Mouse (Mus musculus): ENCODE measurements at regions not wholly inside any gene's neighbourhood (a gene's known extent, or its start where the extent isn't known, plus 50 kb on each side); places are given as distances from the start of the nearest gene placed in this dataset.

DNA sequence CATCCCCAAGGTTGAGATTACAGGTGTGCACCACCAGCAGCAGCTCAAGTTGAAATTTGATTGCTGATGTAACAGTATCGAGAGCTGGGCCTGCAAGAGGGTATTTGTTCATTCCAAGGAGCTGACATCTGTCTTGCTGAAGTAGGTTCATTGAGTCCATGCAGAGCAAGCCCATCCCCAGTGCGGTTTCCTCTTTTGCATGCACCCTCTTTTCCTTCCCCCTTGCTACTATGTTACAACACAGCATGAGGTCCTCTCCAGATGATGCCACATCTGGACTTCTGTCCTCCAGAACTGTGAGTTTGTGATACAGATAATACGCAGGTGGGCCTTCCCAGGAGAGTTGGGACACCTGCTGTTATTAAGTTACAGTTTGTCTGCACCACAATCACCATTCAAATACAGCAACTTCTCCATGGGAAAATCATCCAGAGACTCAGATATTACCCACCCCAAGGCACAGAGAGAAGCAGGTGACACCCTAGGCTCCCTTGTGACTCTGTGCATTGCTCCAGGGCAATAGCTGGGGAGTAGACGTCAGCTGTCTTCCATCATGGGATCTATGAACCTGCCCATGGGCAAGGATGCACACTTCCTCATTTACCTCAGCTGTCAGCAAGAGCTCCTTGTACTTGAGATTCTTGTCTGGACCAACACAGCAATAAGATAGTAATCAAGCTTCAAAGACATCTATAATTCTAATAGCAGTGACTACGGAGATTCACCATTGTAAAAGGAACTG lies 137.8 kb downstream of the Ets2 start:
- H3K27me3 ChIP-seq (ENCODE audit: control insufficient read depth, insufficient read depth, low read length, poor library complexity, severe bottlenecking) = no peaks in the 10 kb centered on the region
- DNase-seq (ENCODE audit: low read depth, low spot score) = peak; percentile 74
- no peaks in the 10 kb centered on the region for H3K36me3 ChIP-seq (ENCODE audit: control insufficient read depth, insufficient read depth, low read length, poor library complexity, severe bottlenecking)

DNA sequence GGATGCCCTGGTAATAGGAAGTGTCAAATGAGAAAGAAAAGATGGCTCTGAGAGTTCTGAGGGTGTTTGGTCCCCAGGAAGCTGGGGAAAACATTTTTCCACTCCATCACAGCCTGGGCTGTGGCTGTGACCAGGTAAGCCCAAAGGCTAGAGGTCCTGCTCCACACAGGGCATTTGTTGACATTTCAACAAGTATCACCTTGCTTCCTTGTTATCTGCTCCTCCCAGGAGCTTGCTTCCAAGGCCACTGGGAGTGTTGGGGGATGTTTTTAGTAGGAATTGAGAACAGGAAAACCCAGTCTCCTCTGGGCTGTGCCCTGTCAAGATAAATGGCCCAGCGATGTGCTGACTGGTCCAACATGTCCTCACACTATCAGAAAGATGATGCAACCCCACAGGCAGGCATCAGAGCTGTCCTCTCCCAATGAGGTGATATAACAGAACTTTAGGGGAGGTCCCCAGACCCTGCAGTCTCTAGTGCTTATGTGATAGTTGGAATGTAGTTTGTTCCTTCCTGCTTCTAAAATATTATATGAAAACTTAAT lies 137.1 kb downstream of the Ets2 start:
- no peak for DNase-seq (ENCODE audit: low read depth, low spot score)
- H3K27me3 ChIP-seq (ENCODE audit: control insufficient read depth, insufficient read depth, low read length, poor library complexity, severe bottlenecking) = no peaks in the 10 kb centered on the region
- H3K36me3 ChIP-seq (ENCODE audit: control insufficient read depth, insufficient read depth, low read length, poor library complexity, severe bottlenecking) = no peaks in the 10 kb centered on the region

DNA sequence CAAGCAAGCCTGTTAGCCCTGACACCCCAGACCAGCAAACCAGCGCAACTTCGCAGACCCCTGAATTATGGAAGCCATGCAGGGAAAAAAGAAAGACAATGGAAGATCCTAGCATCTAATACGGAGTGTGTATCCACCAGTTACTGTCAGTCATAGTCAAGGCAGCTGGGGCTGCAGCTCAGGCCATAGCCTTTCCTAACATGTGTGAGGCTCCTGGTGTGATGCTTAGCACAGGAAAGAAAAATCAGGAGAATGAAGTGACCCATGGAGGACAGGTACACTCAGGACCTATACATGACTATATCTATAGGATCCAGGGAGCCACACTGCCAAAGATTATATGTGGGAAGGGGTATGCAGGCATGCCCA lies 136.6 kb downstream of the Ets2 start:
- no peak for DNase-seq (ENCODE audit: low read depth, low spot score)
- no peaks in the 10 kb centered on the region for H3K27me3 ChIP-seq (ENCODE audit: control insufficient read depth, insufficient read depth, low read length, poor library complexity, severe bottlenecking)
- no peaks in the 10 kb centered on the region for H3K36me3 ChIP-seq (ENCODE audit: control insufficient read depth, insufficient read depth, low read length, poor library complexity, severe bottlenecking)

DNA sequence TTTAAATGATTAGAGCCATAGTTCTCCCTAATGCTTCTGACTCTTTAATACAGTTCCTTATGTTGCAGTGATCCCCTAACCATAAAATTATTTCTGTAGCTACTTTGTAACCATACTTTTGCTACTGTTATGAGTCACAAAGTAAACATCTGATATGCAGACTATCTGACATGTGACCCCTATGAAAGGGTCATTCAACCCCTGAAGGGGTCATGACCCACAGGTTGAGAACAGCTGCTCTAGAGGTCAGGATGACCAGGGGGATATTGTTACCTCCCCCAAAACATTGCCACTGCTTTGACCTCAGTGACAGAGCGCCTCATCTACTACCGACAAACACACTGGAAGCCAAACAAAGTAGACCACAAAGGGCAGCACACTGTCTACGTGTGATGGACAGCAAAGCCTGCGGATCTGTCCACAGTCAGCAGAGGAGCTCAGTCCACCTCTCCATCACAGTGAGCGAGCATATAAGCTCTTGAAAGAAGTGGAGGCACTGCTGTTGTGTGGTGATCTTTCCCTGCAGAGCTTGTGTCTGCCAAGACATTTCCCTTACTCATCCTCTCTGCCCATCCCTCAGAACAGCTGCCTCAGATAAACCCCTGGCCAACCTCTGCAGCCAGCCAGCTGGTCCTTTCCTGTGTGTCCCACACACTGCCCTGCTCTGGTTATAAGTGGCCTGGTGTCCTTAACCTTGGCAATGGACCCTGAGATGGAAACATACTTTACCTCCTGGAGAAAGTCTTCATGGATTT lies 136.0 kb downstream of the Ets2 start:
- Histone ChIP-seq H3K36me3 (ENCODE audit: control insufficient read depth, insufficient read depth, low read length, poor library complexity, severe bottlenecking) (no peaks in the 10 kb centered on the region), H3K27me3 (ENCODE audit: control insufficient read depth, insufficient read depth, low read length, poor library complexity, severe bottlenecking) (no peaks in the 10 kb centered on the region)
- no peak for DNase-seq (ENCODE audit: low read depth, low spot score)

DNA sequence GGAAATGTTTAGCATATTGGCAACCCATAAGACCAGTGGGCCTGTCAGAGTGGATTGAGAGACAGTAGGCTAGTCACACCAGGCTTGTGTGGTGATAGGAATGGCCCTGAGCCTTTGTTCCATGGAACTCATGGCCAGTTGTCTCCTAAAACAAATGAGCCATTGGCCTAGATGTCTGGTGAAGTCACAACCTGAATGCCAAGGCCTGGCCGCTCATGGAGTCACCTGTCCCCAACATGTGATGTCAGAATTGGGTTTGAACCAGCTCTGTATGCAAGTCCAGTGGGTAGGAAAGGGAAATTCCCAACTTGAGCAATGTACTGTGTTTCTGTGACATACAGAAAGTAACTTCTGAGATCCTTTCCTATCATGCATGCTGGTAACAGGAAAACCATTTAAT lies 134.1 kb downstream of the Ets2 start:
- no peak for DNase-seq (ENCODE audit: low read depth, low spot score)
- H3K36me3 ChIP-seq (ENCODE audit: control insufficient read depth, insufficient read depth, low read length, poor library complexity, severe bottlenecking) = no peaks in the 10 kb centered on the region
- no peaks in the 10 kb centered on the region for H3K27me3 ChIP-seq (ENCODE audit: control insufficient read depth, insufficient read depth, low read length, poor library complexity, severe bottlenecking)

DNA sequence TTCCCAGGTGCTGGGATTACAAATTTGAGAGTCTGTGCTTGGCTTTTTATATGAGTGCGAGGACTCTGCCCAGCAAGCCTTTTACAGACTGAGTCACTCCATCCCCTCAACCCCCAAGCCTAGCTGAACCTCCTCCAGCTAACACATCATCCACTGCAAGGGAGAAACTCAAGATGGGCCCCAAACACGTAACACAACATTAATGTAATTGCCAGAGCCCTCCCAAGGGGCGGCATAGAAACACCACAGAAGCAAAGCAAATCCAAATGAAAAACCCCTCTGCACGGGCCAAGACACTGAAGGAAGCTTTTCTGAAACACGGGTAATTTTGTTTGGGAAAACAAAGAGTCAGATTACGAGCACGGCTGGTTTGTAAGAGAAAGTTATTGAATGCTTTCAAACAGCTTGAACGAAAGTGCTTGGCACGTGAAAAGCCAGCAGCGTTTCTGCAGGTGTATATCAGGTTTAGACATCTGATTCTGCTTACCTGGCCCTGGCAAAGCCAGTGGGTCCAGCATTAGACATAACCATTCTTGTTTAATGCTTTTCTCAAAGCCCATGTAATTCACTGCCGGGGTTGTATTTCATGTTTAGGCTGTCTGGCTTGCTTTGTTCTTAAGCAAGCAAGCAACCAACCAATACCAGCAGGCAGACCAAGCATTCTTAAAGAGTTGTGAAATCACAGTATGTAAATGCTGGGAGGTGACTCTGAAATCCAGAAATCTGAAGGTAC lies 132.8 kb downstream of the Ets2 start:
- Histone ChIP-seq H3K27me3 (ENCODE audit: control insufficient read depth, insufficient read depth, low read length, poor library complexity, severe bottlenecking) (no peaks in the 10 kb centered on the region), H3K36me3 (ENCODE audit: control insufficient read depth, insufficient read depth, low read length, poor library complexity, severe bottlenecking) (no peaks in the 10 kb centered on the region)
- DNase-seq (ENCODE audit: low read depth, low spot score) = no peak

DNA sequence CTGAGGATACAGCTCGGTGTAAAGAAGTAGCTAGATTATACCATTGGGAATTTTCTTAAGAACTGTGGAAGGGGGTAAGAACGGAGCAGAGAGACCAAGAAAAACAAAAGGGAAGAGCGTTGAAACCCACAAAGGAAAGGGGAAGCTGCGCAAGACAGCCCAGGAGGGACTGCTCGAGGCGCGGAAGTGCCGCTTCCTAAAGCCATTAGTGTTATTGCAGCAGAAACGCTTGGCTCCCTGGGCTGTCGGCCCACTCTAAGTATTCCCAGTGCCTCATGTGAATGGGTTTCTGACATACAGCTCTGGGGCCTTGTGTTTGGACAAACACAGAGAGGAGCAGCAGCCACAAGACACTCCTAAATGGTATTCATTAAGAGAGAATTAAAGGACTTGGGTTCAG lies 131.6 kb downstream of the Ets2 start:
- DNase-seq (ENCODE audit: low read depth, low spot score) = peak; percentile 47
- Histone ChIP-seq H3K27me3 (ENCODE audit: control insufficient read depth, insufficient read depth, low read length, poor library complexity, severe bottlenecking) (no peaks in the 10 kb centered on the region), H3K36me3 (ENCODE audit: control insufficient read depth, insufficient read depth, low read length, poor library complexity, severe bottlenecking) (no peaks in the 10 kb centered on the region)

DNA sequence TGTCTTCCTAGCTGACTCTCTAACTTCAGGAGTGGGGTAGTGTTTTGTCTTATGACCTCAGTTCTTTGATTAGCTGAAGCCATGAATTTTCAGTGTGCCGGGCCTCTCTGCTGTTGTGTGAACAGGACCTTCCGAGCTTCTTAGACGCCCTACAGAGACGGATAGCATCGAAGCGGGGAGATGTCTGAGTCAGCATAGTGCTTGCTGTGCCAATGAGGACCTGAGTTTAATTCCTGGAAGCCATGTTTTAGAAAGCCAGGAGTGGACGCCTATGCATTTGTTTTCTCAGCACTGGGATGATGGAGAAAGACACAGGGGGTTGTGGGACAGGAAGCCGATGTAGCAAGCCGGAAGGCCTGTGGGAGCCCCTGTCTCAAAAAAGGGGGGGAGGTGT lies 130.5 kb downstream of the Ets2 start:
- no peaks in the 10 kb centered on the region for H3K27me3 ChIP-seq (ENCODE audit: control insufficient read depth, insufficient read depth, low read length, poor library complexity, severe bottlenecking)
- no peak for DNase-seq (ENCODE audit: low read depth, low spot score)

DNA sequence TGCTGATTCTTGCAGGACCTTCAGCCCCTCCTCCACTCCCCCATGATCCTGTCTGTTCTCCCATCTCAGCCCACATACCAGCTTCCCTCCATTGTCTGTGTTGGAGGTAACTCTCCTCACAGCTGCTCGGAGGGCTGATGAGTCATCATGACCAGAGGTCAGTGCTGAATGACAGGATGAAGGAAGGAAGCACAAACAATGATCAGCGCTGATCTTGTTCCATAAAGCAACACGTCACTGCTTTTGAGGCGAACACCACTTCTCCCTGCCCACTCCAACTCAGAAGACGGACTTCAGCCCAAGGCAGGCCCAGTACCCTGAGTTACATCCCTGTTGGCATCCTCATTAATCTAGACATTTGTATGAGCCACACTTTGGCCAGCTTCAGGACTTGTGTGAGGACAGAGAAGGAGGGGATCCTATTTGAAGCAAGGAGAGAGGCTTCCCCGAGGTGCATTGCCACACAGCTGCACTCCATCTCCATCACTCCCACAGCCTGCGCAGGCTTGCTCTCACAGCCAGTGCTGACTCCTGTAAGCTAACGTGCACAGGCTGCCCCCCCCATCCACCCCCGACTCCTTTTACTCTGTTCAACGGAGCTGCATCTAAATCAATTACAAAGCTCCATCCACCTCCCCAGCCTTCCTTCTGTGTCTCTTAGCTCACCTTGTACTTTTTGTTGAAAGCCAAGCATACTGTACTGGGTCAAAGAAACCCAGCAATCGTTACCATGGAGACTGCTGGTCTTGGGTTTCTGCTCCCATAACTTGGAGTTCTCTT lies 129.9 kb downstream of the Ets2 start:
- Histone ChIP-seq H3K36me3 (ENCODE audit: control insufficient read depth, insufficient read depth, low read length, poor library complexity, severe bottlenecking) (no peaks in the 10 kb centered on the region), H3K27me3 (ENCODE audit: control insufficient read depth, insufficient read depth, low read length, poor library complexity, severe bottlenecking) (no peaks in the 10 kb centered on the region)
- no peak for DNase-seq (ENCODE audit: low read depth, low spot score)

More for the DNA sequence above, 130.5 kb downstream of the Ets2 start:
- H3K36me3 ChIP-seq (ENCODE audit: control insufficient read depth, insufficient read depth, low read length, poor library complexity, severe bottlenecking) = no peaks in the 10 kb centered on the region

DNA sequence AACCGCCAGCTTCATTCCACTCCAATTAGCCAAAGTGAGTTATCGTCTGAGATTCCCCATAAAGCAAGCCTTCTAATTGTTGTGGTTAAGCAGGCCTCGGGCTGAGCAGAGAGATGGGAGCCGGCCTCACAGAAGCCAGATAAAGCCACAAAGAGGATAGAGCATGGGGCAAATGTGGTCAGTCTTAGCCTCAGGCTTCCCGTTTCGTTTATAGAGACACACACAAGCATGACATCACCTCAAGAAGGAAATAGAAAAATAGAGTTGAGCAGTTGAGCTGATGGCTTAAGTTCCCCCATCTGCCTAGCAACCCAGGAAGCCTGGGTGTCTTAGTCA lies 125.5 kb downstream of the Ets2 start:
- Histone ChIP-seq H3K27me3 (ENCODE audit: control insufficient read depth, insufficient read depth, low read length, poor library complexity, severe bottlenecking) (no peaks in the 10 kb centered on the region), H3K36me3 (ENCODE audit: control insufficient read depth, insufficient read depth, low read length, poor library complexity, severe bottlenecking) (no peaks in the 10 kb centered on the region)
- DNase-seq (ENCODE audit: low read depth, low spot score) = peak; percentile 89

DNA sequence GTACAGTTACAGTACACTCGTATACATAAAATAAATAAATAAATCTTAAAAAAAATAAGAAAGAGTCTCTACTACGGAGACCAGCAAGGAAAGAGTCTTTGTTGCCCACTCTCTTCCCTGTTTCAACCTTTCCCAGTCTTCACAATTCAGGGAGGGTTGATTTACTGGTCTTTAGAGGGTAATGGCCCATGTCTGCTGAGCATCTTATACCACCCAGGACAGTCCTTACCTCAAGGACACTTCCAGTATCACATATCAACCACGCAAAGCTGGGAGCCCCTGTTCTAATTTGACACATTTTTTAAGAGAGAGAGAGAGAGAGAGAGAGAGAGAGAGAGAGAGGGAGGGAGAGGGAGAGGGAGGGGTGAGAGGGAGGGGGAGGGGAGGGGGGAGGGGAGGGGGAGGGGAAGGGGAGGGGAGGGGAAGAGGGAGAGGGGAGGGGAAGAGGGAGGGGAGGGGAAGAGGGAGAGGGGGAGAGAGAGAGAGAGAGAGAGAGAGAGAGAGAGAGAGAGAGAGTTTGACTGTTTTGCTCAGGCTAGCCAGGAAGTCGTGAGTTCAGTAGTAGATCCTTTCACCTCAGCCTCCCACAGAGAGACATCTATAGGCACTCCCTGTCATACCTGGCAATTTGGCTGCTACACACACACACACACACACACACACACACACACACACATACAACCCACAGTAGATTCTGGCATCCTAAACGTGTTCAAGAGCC lies 125.0 kb downstream of the Ets2 start:
- DNase-seq (ENCODE audit: low read depth, low spot score) = no peak
- H3K36me3 ChIP-seq (ENCODE audit: control insufficient read depth, insufficient read depth, low read length, poor library complexity, severe bottlenecking) = no peaks in the 10 kb centered on the region
- H3K27me3 ChIP-seq (ENCODE audit: control insufficient read depth, insufficient read depth, low read length, poor library complexity, severe bottlenecking) = no peaks in the 10 kb centered on the region

DNA sequence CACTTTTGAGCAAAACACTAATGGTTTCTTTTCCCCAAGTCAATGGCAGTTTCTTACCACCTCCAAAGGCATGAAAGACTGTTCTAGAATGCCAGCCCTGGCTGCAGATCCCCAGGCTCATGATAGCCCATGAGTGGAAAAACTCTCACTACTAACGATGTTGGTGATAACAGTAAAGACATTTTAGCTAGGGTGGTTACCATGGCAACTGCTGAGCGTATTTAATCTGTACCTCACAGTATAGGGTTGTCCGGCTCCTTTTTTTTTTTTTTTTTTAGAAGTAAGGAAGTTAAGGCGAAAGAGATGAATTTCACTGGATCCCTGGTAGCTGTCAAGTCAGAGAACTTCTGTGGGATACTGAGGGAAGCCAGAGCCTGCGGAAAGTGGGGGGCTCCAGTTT lies 123.8 kb downstream of the Ets2 start:
- no peaks in the 10 kb centered on the region for H3K36me3 ChIP-seq (ENCODE audit: control insufficient read depth, insufficient read depth, low read length, poor library complexity, severe bottlenecking)
- H3K27me3 ChIP-seq (ENCODE audit: control insufficient read depth, insufficient read depth, low read length, poor library complexity, severe bottlenecking) = no peaks in the 10 kb centered on the region
- peak; percentile 58 for DNase-seq (ENCODE audit: low read depth, low spot score)

DNA sequence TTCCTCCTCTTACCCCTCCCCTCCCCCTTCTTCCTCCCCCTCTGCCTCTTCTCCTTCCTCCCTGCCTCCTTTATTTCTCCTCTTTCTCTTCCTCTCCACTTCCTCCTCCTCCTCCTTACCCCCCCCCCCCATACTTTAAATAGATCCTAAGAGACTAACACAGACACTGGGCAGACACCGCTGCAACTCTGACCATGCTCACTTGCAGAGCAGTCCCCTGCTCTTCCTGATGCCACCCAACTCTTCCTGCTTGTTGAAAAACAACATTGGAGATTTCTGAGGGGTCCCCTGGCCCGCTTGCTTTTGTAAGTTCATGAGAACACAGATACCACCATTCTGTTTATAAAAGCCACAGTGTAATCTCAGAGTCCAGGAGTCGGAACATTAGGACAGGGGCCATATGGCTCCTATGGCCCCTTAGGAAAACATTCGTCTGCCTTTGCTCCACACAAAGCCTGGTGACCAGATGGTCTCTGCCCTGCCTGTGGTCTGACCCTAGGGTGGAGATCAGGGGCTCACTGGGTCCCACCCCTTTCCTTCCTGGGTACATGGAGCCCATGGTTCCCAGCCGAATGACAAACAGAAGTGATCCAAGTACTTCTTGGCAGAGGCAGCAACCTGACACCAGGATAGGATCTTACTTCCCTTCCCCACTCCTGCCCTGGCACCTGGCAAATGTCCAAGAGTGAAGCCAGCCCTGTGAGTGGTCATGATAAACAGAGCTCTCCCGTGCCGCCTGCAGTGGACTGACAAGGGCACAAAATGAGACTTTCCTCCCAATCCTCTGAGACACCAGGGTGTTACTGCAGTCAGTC lies 123.1 kb downstream of the Ets2 start:
- no peaks in the 10 kb centered on the region for H3K27me3 ChIP-seq (ENCODE audit: control insufficient read depth, insufficient read depth, low read length, poor library complexity, severe bottlenecking)
- no peaks in the 10 kb centered on the region for H3K36me3 ChIP-seq (ENCODE audit: control insufficient read depth, insufficient read depth, low read length, poor library complexity, severe bottlenecking)
- DNase-seq (ENCODE audit: low read depth, low spot score) = peak; percentile 15

All from splenic B cell, adult 2 months (primary cell).